ENCODE assay signal across 22 mouse cellular contexts in the genomic region with DNA sequence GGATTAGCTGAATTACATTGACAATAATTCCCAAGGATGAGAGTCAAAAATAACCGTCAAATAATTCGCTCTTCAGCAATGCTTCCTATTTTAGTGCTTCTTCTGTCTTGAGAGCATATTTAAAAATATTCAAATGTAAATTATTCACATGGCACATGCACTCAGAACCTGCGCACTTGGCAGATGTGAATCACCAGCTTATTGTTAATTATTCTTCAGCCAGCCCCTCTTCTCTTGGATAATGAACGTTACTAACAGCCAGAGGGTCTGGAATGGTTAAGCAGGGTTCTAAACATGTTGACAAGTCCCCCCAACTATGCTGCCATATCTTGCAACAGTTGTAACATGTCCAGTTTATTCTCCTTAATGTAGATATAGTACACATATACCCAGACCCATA. TPM values are rescaled to one million over a fixed set of nuclear protein-coding genes. Genes with fewer than 3 reads are reported as not detected.
"Had no signal": no experiment of that assay in that cellular context is flagged by ENCODE, and none has a peak within 500 bp of the region (broad histone marks: within the 10 kb centered on the region; RNA-seq: fewer than 3 reads in every experiment).

No protein-coding gene starts in this region.

- H3K9ac ChIP-seq: limb, embryonic 13.5 days; liver, embryonic 12.5 days; liver, embryonic 15.5 days; lung, embryonic 15.5 days; midbrain, embryonic 12.5 days had no signal

- H3K27ac ChIP-seq: limb, embryonic 10.5 days; limb, embryonic 13.5 days; liver, embryonic 12.5 days; liver, embryonic 15.5 days; lung, embryonic 15.5 days; midbrain, embryonic 12.5 days; stomach, postnatal 0 days had no signal

- H3K27me3 ChIP-seq: limb, embryonic 13.5 days; liver, embryonic 12.5 days; liver, embryonic 15.5 days; lung, embryonic 15.5 days; midbrain, embryonic 12.5 days had no signal

- H3K4me1 ChIP-seq: limb, embryonic 13.5 days; liver, embryonic 12.5 days; liver, embryonic 15.5 days; lung, embryonic 15.5 days; megakaryocyte, embryonic 14.5 days; midbrain, embryonic 12.5 days had no signal

- H3K36me3 ChIP-seq: limb, embryonic 10.5 days; limb, embryonic 13.5 days; liver, embryonic 12.5 days; liver, embryonic 15.5 days; lung, embryonic 15.5 days; midbrain, embryonic 12.5 days had no signal

- H3K4me2 ChIP-seq: limb, embryonic 13.5 days; liver, embryonic 12.5 days; liver, embryonic 15.5 days; lung, embryonic 15.5 days; midbrain, embryonic 12.5 days had no signal

- DNase-seq: kidney, adult 18-20 months; kidney, adult 9 months; kidney, postnatal 14 days; kidney, postnatal 4 days; layer of hippocampus, postnatal 36 days; liver; lung, adult 18-20 months; lung, postnatal 10 days; lung, postnatal 36 days; thymus, adult 2 months; thymus, postnatal 14 days; thymus, postnatal 4 days had no signal

- H3K9me3 ChIP-seq: limb, embryonic 10.5 days; limb, embryonic 13.5 days; liver, embryonic 12.5 days; liver, embryonic 15.5 days; lung, embryonic 15.5 days; megakaryocyte, embryonic 14.5 days; midbrain, embryonic 12.5 days had no signal

- H3K4me3 ChIP-seq: limb, embryonic 10.5 days; limb, embryonic 13.5 days; liver, embryonic 12.5 days; liver, embryonic 15.5 days; lung, embryonic 15.5 days; megakaryocyte, embryonic 14.5 days; midbrain, embryonic 12.5 days had no signal

- ATAC-seq: liver, embryonic 12.5 days; midbrain, embryonic 16.5 days had no signal

RNA-seq across cellular contexts. Expression of a gene that starts 11.9 kb away (rescaled TPM):
- polyA plus RNA-seq: small intestine, adult 2 months had no signal
